Mouse (Mus musculus) thymus, postnatal 14 days (tissue): ENCODE measurements at regions not wholly inside any gene's neighbourhood (a gene's known extent, or its start where the extent isn't known, plus 50 kb on each side); places are given as distances from the start of the nearest gene placed in this dataset.
"Not testable (repeated sequence)": the region's sequence is repeated elsewhere in the genome, so short reads cannot be mapped to it uniquely, and the experiment has no call there.

Experiments used
- DNase-seq: peaks from one replicate; pipeline ENCODE4 v3.0.0; 2021

GRCm38 (mm10) chr13:3341416-3341815 lies 196.4 kb upstream of the Gdi2 start:
- DNase-seq, result no peak

GRCm38 (mm10) chr13:3343611-3344010 lies 194.3 kb upstream of the Gdi2 start:
- DNase-seq, result no peak

GRCm38 (mm10) chr13:3354912-3355311 lies 183.0 kb upstream of the Gdi2 start:
- not testable (repeated sequence) for DNase-seq

- no peak for DNase-seq
Observed at GRCm38 (mm10) chr13:3358079-3358608, 179.7 kb upstream of the Gdi2 start.

- DNase-seq, result no peak
Observed at GRCm38 (mm10) chr13:3358996-3359750, 178.7 kb upstream of the Gdi2 start.

- DNase-seq, result not testable (repeated sequence)
Observed at GRCm38 (mm10) chr13:3359751-3360260, 178.1 kb upstream of the Gdi2 start.

- DNase-seq, result peak; percentile 3
Observed at GRCm38 (mm10) chr13:3360503-3361490, 177.1 kb upstream of the Gdi2 start.

- no peak for DNase-seq
Observed at GRCm38 (mm10) chr13:3372701-3373100, 165.2 kb upstream of the Gdi2 start.

- peak; percentile 4 for DNase-seq
Observed at GRCm38 (mm10) chr13:3373522-3374220, 164.2 kb upstream of the Gdi2 start.

- no peak for DNase-seq
Observed at GRCm38 (mm10) chr13:3374796-3375195, 163.1 kb upstream of the Gdi2 start.

- DNase-seq, result not testable (repeated sequence)
Observed at GRCm38 (mm10) chr13:3377801-3378200, 160.1 kb upstream of the Gdi2 start.

GRCm38 (mm10) chr13:3405783-3406182 lies 132.1 kb upstream of the Gdi2 start:
- DNase-seq, result not testable (repeated sequence)

GRCm38 (mm10) chr13:3406236-3407017 lies 131.4 kb upstream of the Gdi2 start:
- DNase-seq, result peak; percentile 80

GRCm38 (mm10) chr13:3410281-3410680 lies 127.6 kb upstream of the Gdi2 start:
- not testable (repeated sequence) for DNase-seq

GRCm38 (mm10) chr13:3417026-3417425 lies 120.8 kb upstream of the Gdi2 start:
- no peak for DNase-seq

GRCm38 (mm10) chr13:3455374-3455773 lies 82.5 kb upstream of the Gdi2 start:
- DNase-seq, result not testable (repeated sequence)

GRCm38 (mm10) chr13:3476884-3477283 lies 61.0 kb upstream of the Gdi2 start:
- no peak for DNase-seq

- DNase-seq, result peak; percentile 73
Observed at GRCm38 (mm10) chr13:3477997-3478728, 59.7 kb upstream of the Gdi2 start.
